Mouse (Mus musculus) hindbrain, embryonic 12.5 days (tissue): ENCODE data around the gene Ppt1. TPM values are rescaled to one million over a fixed set of nuclear protein-coding genes. Genes with fewer than 3 reads are reported as not detected.

ENCODE experiments used
- ATAC-seq: fragments of 200-750 bp; cut with Nextera tagmentation; 2 replicates; pipeline ENCODE4 v1.8.0; 2017; ENCODE audit warnings: moderate TSS enrichment; ENCODE audit not compliant: low FRiP score
- H3K27ac ChIP-seq: fragments of 300-500 bp; sonication (generic); 2 replicates; pipeline ENCODE4 v1.5.1; 2016; ENCODE audit warnings: mild to moderate bottlenecking
- H3K27me3 ChIP-seq: fragments of 300-500 bp; sonication (generic); 2 replicates; pipeline ENCODE4 v1.6.1; 2016; ENCODE audit warnings: mild to moderate bottlenecking
- H3K36me3 ChIP-seq: fragments of 300-500 bp; sonication (generic); 2 replicates; pipeline ENCODE4 v1.6.1; 2016; ENCODE audit warnings: mild to moderate bottlenecking
- H3K4me1 ChIP-seq: fragments of 300-500 bp; sonication (generic); 2 replicates; pipeline ENCODE4 v1.6.1; 2016
- H3K4me2 ChIP-seq: fragments of 300-500 bp; sonication (generic); replicated peaks from 2 replicates; pipeline ENCODE4 v1.6.1; 2016; ENCODE audit warnings: mild to moderate bottlenecking
- H3K4me3 ChIP-seq: fragments of 300-500 bp; sonication (generic); 2 replicates; pipeline ENCODE4 v1.5.1; 2016; ENCODE audit warnings: mild to moderate bottlenecking
- H3K9ac ChIP-seq: fragments of 300-500 bp; sonication (generic); 2 replicates; pipeline ENCODE4 v1.6.1; 2016; ENCODE audit warnings: mild to moderate bottlenecking, moderate library complexity
- H3K9me3 ChIP-seq: fragments of 300-500 bp; sonication (generic); replicated peaks from 2 replicates; pipeline ENCODE4 v1.6.1; 2016; ENCODE audit warnings: mild to moderate bottlenecking
- WGBS: fragments of 180-500 bp; shearing (Covaris S2); methylation state at CpG from one replicate; pipeline ENCODE4 v1.1.7; 2016; 5-methylcytosine and 5-hydroxymethylcytosine counted together
- polyA plus RNA-seq: library from polyadenylated mRNA; unstranded; fragments of >200 nt; fragmentation: Nextera tagmentation; extraction: Ambion mirVana; gene quantifications from 2 replicates; pipeline ENCODE4 v1.2.1, GENCODE M21; 2016

Ppt1 gene
- polyA plus RNA-seq, 1 experiment from 2014 or later: 73.5 TPM

DNA sequence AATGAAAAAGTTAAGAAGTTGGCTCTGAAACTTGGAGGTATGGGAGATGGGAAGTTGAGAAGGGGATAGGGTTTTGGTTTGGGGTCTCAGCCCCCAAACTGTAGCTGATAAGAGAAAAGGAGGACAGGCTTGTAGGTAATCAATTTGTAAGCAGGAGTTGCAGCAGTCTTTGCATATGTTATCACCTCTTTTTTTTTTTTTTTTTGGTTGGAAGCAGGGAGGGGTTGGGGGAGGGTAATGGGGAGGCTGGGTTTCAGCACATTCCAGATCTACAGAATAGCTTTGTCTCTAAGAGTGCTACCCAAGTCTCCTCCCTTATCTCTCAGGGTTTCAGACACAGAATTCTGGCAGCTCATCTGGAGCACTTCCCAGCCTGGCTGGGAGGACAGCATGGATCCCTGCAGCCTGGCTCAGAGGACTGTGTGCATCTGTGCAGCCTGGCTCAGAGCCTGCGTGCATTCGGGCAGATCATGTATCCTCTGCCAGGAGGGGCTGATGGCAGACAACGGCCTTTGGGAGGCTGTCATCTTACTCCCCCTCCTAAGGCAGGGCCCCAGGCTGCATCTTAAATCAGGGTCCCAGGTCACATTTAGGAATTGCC, 54.9 kb downstream of the Ppt1 start:
- H3K4me3 ChIP-seq: no peak overlapping the region
- H3K4me2 ChIP-seq: no peak overlapping the region
- no peak overlapping the region for H3K9ac ChIP-seq
- H3K36me3 ChIP-seq: no peaks in the 10 kb centered on the region
- no peaks in the 10 kb centered on the region for H3K27me3 ChIP-seq
- H3K9me3 ChIP-seq: no peaks in the 10 kb centered on the region
- ATAC-seq: peak; percentile 55
- 12% methylated on average over 3 of the region's 3 CpGs for WGBS
- peaks cover 16% of the 10 kb centered on the region for H3K4me1 ChIP-seq
- peak overlapping the region; percentile 55 for H3K27ac ChIP-seq

DNA sequence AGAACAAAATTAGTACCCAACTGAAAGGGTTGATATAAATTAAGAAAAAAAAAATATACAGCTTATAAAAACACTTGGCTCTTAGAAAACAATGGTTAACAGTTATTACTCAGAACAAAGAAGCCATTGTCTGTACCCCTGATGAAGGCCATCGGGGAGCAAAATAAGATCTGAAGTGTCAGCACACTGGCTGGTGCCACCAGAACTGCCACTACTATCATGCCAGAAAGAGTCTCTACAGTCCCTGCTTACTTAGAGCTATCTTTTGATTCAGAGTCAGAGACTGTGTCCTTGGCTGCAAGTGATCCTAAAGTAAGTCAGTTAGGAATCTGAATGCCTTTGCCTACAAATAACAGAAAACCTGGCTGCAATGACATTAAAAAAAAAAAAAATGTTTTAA, 55.6 kb downstream of the Ppt1 start:
- H3K36me3 ChIP-seq: no peaks in the 10 kb centered on the region
- H3K9me3 ChIP-seq: no peaks in the 10 kb centered on the region
- H3K27me3 ChIP-seq: no peaks in the 10 kb centered on the region
- WGBS: 22% methylated on average over 1 of the region's 1 CpGs
- H3K4me2 ChIP-seq: no peak overlapping the region
- ATAC-seq: no peak
- H3K9ac ChIP-seq: no peak overlapping the region
- peaks cover 16% of the 10 kb centered on the region for H3K4me1 ChIP-seq
- peak overlapping the region; percentile 41 for H3K27ac ChIP-seq
- H3K4me3 ChIP-seq: no peak overlapping the region

DNA sequence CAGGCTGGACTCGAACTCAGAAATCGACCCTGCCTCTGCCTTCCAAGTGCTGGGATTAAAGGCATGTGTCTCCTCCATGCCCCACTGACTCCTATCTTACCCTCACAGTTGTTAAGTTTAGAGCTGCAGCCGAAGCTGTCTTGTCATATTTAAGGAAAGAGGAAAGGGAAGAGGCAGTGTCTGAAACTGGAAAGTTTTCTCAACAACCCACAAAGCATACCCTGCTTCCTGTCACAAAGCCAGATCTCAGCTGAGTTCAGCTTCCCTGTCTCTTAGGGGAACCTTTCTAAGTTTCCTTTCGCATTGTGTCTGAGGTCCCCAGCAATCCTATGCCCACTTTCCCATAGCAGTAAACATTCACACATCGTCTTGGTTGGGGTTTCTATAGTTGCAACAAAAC, 56.1 kb downstream of the Ppt1 start:
- ATAC-seq: no peak
- WGBS: 76% methylated on average over 5 of the region's 5 CpGs
- H3K27ac ChIP-seq: no peak overlapping the region

DNA sequence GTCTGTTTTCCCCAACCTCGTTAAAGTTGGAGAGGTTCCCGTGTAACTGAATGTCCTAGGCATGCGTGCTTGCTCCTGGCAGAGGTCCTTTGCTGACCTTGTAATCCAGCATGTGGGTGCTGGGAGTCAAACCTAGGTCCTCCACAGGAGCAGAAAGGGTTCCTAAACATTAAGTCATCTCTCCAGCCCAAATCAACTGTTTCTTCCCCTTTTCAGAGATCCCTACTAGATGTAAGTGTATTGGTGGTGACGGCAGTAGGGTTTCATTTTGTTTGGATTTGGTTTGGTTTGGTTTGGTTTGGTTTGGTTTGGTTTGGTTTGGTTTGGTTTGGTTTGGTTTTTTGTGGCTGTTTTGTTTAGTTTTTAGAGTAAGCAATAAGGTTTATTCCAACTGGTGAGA, 61.7 kb downstream of the Ppt1 start:
- H3K9ac ChIP-seq: no peak overlapping the region
- H3K4me3 ChIP-seq: no peak overlapping the region
- no peak overlapping the region for H3K4me2 ChIP-seq
- H3K36me3 ChIP-seq: no peaks in the 10 kb centered on the region
- WGBS: 83% methylated on average over 4 of the region's 4 CpGs
- no peak for ATAC-seq
- no peaks in the 10 kb centered on the region for H3K9me3 ChIP-seq
- no peaks in the 10 kb centered on the region for H3K27me3 ChIP-seq
- no peak overlapping the region for H3K27ac ChIP-seq
- no peaks in the 10 kb centered on the region for H3K4me1 ChIP-seq

More for the DNA sequence above, 56.1 kb downstream of the Ppt1 start:
- Histone ChIP-seq H3K36me3 (no peaks in the 10 kb centered on the region), H3K9ac (no peak overlapping the region), H3K4me3 (no peak overlapping the region), H3K4me1 (peaks cover 12% of the 10 kb centered on the region), H3K4me2 (no peak overlapping the region), H3K9me3 (no peaks in the 10 kb centered on the region), H3K27me3 (no peaks in the 10 kb centered on the region)

DNA sequence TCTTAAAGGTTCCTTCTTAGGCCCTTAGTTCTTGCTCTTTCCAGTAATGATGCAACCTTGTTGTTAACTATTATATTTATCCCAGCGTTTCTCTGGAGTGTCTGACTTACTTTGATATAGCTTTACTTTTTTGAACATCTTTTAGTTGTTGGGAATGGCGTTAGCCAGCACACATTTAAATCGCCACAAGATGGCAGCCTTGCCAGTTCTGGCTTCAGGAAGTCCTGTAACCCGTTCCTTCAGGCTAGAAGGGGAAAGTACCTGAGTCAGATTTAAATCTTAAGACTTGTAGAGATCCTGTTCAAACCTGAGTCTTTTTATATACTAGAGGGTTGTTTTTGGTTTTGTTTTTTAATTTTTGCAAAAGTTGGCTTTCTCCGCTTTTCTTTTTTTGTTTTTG, 62.3 kb downstream of the Ppt1 start:
- Histone ChIP-seq H3K4me1 (no peaks in the 10 kb centered on the region), H3K4me2 (no peak overlapping the region), H3K27me3 (no peaks in the 10 kb centered on the region)

DNA sequence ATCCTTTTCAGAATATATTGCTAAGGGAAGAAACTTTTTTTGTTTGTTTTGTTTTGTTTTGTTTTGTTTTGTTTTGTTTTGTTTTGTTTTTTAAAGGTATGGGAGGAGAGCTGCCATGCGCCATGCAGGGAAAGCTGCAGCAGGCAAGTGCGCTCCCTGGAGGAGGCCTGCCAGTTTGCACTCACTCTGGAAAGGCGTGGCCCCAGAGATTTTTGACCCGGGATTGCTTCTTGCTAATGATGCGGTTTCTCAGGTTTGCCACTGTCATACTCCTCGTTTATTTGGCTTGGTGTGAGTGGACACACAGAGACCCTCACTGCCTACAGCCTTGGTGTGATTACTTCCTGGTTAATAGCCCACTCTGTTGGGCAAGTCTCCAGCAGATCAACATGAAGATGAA, 66.1 kb downstream of the Ppt1 start:
- no peaks in the 10 kb centered on the region for H3K36me3 ChIP-seq
- ATAC-seq: no peak
- H3K9me3 ChIP-seq: no peaks in the 10 kb centered on the region
- H3K4me1 ChIP-seq: no peaks in the 10 kb centered on the region
- no peaks in the 10 kb centered on the region for H3K27me3 ChIP-seq
- WGBS: 23% methylated on average over 6 of the region's 6 CpGs
- H3K27ac ChIP-seq: no peak overlapping the region
- no peak overlapping the region for H3K9ac ChIP-seq
- H3K4me2 ChIP-seq: no peak overlapping the region
- no peak overlapping the region for H3K4me3 ChIP-seq

More for the DNA sequence above, 62.3 kb downstream of the Ppt1 start:
- no peak overlapping the region for H3K9ac ChIP-seq
- no peaks in the 10 kb centered on the region for H3K36me3 ChIP-seq
- no peak overlapping the region for H3K27ac ChIP-seq
- WGBS: 13% methylated on average over 5 of the region's 5 CpGs
- no peak overlapping the region for H3K4me3 ChIP-seq
- no peak for ATAC-seq
- no peaks in the 10 kb centered on the region for H3K9me3 ChIP-seq

DNA sequence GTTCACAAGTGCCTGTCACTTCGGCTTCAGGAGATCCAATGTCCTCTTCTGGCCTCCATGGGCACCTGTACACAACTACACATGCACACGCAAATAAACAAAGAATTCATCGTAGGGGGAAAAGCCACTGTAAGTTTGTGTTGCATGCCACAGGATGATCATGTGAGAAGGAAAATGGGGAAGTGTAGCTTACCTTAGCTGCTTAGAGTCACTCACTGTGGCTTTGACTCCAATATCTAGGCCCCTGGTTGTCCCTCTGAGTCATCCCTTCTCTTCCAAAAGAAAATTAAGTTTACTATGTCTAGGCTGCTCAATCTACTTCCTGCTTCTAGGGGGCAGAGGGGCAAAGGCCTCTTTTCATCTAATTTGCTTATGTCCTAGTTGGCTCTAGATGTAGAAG, 67.7 kb downstream of the Ppt1 start:
- Histone ChIP-seq H3K27ac (no peak overlapping the region), H3K9ac (no peak overlapping the region), H3K27me3 (no peaks in the 10 kb centered on the region), H3K4me1 (peaks cover under 1% of the 10 kb centered on the region), H3K9me3 (no peaks in the 10 kb centered on the region), H3K4me2 (no peak overlapping the region), H3K36me3 (no peaks in the 10 kb centered on the region), H3K4me3 (no peak overlapping the region)
- no peak for ATAC-seq
- 92% methylated on average over 3 of the region's 3 CpGs for WGBS

DNA sequence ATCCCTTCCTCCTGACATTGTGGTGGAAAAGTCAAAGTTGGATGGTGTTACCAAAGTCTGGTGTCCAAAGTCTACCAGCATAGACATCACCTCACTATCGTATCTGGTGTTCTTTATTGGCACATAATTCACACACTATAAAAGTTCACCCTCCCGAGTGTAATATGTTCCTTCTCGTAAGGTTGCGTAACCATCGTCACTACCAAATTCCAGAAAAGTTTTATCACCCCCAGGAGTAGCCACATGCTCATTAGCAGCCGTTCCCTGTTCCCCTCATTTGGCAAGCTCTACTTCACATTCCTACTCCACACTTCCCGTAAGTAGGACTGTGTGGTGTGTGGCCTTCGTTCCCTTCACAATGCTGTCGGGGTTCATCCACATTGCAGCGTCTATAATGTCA, 69.3 kb downstream of the Ppt1 start:
- no peaks in the 10 kb centered on the region for H3K9me3 ChIP-seq
- WGBS: 92% methylated on average over 10 of the region's 10 CpGs

More for the DNA sequence above, 69.3 kb downstream of the Ppt1 start:
- Histone ChIP-seq H3K9ac (no peak overlapping the region), H3K4me3 (no peak overlapping the region), H3K4me2 (no peak overlapping the region), H3K27me3 (no peaks in the 10 kb centered on the region), H3K4me1 (peaks cover 10% of the 10 kb centered on the region), H3K27ac (no peak overlapping the region), H3K36me3 (no peaks in the 10 kb centered on the region)
- ATAC-seq: no peak

Other genes with a start within 250 kb of the Ppt1 start
- gene 9530002B09Rik, start 147.0 kb upstream of the Ppt1 start, polyA plus RNA-seq: not detected in 2 replicates
- 55.6 and 70.6 TPM in 2 replicates for gene Cap1, start 49.8 kb downstream of the Ppt1 start, polyA plus RNA-seq
- gene Mfsd2a, start 124.9 kb downstream of the Ppt1 start, polyA plus RNA-seq: 28.5 and 28.7 TPM in 2 replicates
- 103 and 105 TPM in 2 replicates for gene Mycl, start 159.4 kb downstream of the Ppt1 start, polyA plus RNA-seq
- gene Trit1, start 180.4 kb downstream of the Ppt1 start, polyA plus RNA-seq: 23.3 and 26.7 TPM in 2 replicates